Mouse (Mus musculus) urinary bladder, postnatal 4 days (tissue): ENCODE measurements around the gene Cdipt.

Source experiments
- DNase-seq, 2 experiments: peaks; one replicate each; pipeline ENCODE4 v3.0.0; 2021 to 2022; ENCODE audit warnings: low spot score in 2 of 2

The Cdipt gene

GRCm38 (mm10) chr7:126975950-126976866, 494 bp downstream of the Cdipt start, which contains the start of gene Cdiptos:
Cdiptos (minus strand) TSS chr7:126976098.
- peak; percentile 91 to 96 for DNase-seq

DNA sequence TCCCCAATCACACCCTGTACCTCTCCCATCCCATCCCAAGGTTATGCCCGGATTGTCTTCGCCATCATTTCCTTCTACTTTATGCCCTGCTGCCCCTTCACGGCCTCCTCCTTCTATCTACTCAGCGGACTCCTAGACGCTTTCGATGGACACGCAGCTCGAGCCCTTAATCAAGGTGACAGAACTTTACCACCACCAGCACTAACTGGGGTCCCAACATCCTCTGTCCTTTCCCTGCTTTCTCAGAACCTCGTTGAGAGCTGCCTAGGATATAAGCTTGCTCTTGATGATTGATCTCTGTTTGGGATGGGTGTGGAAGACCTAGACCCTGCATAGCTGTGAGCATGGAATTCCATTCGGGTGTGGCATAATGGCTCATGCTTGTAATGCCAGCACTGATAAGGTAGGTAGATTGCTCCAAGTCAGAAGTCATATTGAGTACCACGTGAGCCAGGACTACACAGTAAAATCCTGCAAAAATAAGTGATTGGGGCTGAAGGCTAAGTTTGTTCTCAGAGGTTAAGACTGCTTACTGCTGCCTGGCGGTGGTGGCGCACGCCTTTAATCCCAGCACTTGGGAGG, 1.3 kb downstream of the Cdipt start:
- DNase-seq = no peak

DNA sequence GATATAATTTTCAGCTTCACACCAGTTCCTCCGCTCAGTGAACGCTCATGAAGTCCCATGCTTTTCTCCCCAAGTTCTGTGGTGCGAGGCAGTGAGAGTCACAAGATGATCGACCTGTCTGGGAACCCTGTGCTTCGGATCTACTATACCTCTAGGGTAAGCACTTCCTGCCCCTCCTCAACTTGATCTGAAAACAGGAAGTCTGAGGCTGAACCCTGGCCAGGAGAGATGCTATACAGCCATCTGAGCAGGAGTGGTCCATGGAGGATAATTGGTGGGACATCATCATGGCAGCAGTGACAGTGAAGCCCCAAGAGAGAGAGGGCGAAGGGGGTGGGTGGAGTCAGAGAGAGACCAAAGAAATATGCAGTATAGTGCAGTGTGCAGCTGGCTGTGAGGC, 3.1 kb downstream of the Cdipt start:
- DNase-seq = no peak

GRCm38 (mm10) chr7:126981601-126982000, 5.9 kb downstream of the Cdipt start:
- no peak for DNase-seq

DNA sequence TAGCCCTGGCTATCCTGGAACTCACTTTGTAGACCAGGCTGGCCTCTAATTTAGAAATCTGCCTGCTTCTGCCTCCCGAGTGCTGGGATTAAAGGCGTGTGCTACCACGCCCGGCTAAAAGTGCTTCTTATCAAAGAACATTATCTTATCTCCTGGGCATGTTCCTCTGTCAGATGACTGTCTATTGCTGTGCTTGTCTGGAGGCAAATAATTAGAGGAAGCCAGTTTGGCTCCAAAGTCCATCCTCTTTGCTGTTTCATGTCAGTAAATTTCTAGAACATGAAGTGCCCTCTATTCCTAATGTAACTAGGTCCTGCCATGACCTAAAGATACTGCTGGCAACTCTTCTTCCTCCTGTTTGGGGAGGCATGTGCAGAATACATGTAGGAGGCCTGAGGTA, 6.3 kb downstream of the Cdipt start:
- no peak for DNase-seq

DNA sequence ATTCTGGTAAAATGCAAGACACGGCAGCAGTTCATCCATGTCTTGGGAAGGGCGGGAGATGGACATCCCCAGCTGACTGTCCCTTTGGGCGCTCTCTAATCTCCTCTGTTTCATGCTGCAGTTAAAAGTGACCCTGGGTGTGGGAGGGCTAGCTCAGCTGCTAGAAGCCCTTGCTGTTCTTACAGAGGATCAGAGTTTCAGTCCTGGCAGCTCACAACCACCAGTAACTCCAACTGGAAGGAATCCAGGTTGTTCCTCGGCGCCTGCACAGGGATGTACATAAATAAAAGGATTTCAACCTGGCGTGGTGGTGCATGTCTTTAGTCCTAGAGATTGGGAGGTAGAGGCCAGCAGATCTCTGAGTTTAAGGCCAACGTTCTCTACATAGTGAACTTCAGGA, 7.4 kb downstream of the Cdipt start:
- no peak for DNase-seq

DNA sequence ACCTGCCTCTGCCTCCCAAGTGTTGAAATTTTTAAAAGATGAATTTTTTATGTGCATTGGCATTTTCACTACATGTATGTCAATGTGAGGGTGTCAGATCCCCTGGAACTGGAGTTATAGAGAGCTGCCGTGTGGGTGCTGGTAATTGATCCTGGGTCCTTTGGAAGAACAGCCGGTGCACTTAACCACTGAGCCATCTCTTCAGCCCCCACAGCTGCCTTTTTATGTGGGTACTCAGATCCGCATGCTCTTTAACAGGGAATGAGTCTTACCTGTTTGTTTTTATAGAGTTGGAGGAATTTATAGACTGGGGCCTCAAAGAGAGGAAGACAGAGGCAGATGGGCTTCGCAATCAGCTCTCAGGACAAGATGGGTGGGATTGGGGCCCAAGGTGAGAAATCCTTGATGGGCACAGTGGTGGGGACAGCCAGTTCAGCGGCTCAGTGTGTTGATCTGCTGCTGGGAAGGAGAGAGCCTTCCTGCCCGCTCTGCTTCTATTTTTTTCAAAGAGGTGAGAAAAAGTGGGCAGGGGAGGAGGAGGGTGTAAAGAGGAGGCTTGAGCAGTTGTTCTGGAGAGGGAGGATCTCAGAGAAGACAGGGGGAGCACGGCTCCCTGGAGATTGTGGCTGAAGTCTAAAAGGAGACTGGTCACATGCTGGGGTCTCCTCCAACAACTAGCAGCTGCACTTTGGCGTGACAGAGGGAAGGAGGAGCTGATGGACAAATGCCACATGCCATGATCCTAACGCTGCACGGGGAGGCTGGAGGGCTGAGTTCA, 9.1 kb downstream of the Cdipt start:
- DNase-seq = no peak

GRCm38 (mm10) chr7:126986319-126986718, 10.6 kb downstream of the Cdipt start:
- DNase-seq = no peak

DNA sequence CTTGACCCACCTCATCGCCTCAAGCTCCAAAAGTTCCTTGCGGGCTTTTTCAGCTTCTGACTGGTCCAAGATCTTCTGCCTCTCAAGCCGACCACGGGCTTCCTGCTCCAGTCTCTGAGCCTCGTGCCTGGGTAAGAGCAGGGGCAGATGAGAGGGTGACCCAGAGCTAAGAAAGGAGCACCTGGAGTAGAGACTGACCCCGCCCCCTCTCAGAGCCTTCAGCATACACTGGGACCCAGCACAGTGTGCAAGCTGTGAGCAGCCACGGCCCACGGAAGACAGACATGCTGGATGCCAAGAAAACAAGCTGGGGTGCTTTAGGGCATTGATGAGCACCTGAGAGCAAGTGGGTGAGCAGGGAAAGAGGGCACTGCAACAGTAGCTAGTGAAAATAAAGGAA, 13.1 kb downstream of the Cdipt start:
- DNase-seq = no peak

DNA sequence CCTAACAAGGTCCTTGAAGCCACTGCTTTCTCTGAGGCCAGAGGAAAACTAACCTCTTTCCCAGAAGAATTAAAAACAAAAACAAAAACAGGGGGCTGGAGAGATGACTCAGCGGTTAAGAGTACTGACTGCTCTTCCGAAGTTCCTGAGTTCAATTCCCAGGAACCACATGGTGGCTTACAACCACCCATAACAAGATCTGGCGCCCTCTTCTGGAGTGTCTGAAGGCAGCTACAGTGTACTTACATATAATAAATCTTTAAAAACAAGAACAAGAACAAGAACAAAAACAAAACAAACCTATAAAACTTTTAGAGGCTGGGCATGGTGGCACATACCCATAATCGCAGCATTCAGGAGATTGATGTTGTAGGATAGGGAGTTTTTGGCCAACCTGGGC, 20.7 kb downstream of the Cdipt start:
- no peak for DNase-seq

GRCm38 (mm10) chr7:126999568-126999967, 23.9 kb downstream of the Cdipt start:
- DNase-seq = no peak

GRCm38 (mm10) chr7:127003620-127004019, 27.9 kb downstream of the Cdipt start:
- no peak for DNase-seq

DNA sequence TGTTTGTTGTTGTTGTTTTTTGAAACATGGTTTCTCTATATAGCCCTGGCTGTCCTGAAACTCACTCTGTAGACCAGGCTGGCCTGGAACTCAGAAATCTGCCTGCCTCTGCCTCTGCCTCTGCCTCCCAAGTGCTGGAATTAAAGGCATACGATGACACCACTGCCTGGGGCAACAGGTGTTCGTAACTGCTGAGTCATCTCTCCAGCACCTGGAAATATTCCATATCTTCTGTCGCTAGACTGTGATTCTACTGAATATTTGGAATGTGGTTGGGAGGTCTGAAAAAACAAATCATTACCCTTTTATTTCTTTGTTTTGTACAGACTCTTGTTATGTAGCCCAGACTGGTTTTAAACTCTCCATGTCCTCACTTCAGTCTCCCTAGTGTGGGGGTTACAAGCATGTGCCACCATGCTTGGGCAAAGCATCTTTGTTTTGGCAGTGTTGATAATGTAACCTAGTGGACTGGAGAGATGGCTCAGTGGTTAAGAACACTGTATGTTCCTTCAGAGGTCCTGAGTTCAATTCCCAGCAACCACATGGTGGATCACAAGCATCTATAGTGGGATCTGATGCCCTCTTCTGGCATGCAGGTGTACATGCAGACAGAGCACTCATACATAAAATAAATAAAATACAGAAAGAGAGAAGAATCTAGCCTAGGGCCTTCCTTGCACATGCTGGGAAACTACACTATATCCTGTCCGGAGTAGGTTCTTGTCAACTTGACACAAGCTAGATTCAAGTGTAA, 28.6 kb downstream of the Cdipt start:
- no peak for DNase-seq

GRCm38 (mm10) chr7:127007313-127008024, 31.8 kb downstream of the Cdipt start:
- DNase-seq = no peak

DNA sequence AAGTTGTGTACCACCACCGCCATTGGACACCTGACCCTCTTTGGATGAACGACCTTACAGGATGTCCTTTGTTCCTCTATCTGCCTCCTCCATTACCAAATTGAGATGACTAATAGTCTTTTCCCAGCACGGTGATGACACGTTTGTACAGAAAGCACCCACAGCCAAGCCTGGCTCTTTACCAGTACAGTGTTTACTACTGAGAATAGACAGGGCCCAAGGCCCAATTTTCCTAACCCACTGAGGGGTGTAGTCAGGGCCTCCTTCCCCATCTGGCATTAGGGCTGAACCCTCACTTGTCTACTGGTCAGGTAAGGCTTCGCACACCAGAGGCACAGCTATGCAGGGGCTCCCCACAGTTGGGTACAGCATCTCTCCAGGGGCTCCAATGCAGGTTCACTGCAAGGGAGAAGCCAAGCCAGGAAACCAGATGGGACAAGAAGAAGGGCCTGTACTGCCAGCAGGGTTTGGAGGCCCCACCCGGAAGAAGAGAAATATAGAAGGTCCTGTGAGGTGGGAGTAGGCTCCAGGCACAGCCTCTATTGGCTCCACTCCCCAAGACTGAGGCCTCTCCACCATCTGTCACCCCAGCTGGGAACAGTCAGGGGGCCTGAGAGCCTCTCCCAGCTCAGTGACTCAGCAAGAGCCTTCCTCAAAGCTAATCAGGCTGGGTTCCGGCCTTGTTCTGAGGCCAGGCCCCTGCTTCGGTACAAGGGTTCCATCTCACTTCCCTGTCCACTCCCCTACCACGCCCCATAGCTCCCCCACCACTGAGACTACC, 32.7 kb downstream of the Cdipt start:
- DNase-seq = peak; percentile 81 to 84

GRCm38 (mm10) chr7:127009307-127010085, 33.8 kb downstream of the Cdipt start:
- no peak for DNase-seq

- no peak for DNase-seq
Measured at GRCm38 (mm10) chr7:127011051-127011450, 35.3 kb downstream of the Cdipt start.

GRCm38 (mm10) chr7:127011717-127012116, 36.0 kb downstream of the Cdipt start:
- no peak for DNase-seq

- no peak for DNase-seq
Measured at GRCm38 (mm10) chr7:127012374-127012773, 36.7 kb downstream of the Cdipt start.
